In the genomic region with DNA sequence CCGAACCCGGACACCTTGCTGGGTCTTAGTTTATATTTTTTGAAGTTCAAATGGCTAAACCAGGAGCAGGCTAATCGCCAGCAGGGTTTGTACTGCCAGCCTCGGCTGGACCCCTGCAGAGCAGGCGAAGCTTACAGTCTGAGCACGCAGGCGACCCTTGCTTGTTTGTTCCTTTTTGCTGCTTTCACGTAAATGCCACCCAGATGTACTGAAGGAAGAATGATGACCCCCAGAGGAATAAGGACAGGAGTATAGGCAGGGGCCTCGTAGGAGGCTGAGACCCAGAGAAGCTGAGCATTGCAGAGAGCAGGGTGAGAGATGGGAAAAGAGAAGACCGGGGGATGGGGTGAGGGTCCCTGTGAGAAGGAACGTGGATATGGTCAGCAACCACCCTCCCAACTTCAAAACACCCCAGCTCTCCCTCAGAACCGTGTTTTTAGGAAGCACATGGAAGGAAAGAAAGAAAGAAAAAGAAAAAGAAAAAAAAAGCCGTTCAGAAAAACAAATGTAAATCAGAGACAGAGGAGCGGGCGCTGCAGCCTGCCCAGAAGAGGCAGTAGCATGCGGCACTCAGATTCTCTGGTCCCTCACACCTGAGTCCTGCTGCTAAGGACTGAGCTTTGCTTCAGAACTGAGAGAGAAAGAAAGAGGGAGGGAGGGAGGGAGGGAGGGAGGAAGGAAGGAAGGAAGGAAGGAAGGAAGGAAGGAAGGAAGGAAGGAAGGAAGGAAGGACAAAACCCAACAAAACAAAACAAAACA, we compare ENCODE assay signal across 8 mouse cellular contexts. TPM values are rescaled to one million over a fixed set of nuclear protein-coding genes. Genes with fewer than 3 reads are reported as not detected.
DNase-seq lines count a peak whose midpoint lies in the region; ATAC-seq and TF ChIP-seq lines count a peak whose summit lies in the region.

No protein-coding gene starts in this region.

- peak overlapping the region; percentile 49 for H3K4me3 ChIP-seq in kidney, embryonic 15.5 days (replicated peaks)
- H3K4me3 ChIP-seq in hindbrain, embryonic 12.5 days, result peak overlapping the region; percentile 41
- peak overlapping the region; percentile 36 for H3K4me3 ChIP-seq in midbrain, embryonic 14.5 days (replicated peaks; ENCODE audit: low read depth, low read length)

- peaks cover 29% of the 10 kb centered on the region for H3K27me3 ChIP-seq in kidney, embryonic 15.5 days
- peaks cover 15% of the 10 kb centered on the region for H3K27me3 ChIP-seq in hindbrain, embryonic 12.5 days
- peaks cover 6% of the 10 kb centered on the region; the same call in 1 of the 2 replicates for H3K27me3 ChIP-seq in midbrain, embryonic 14.5 days (ENCODE audit: control insufficient read depth, insufficient read depth, low read length)

- no peak overlapping the region for H3K27ac ChIP-seq in kidney, embryonic 15.5 days
- peak overlapping the region; percentile 23; the same call in 1 of the 2 replicates for H3K27ac ChIP-seq in hindbrain, embryonic 12.5 days
- peak overlapping the region; percentile 32; the same call in 1 of the 2 replicates for H3K27ac ChIP-seq in midbrain, embryonic 14.5 days (replicated peaks; ENCODE audit: low read depth, low read length)

- TF ChIP-seq POLR2A in brain, embryonic 14.5 days (IDR thresholded peaks at IDR 0.05; ENCODE audit: borderline replicate concordance, extremely low read depth, insufficient read depth, insufficient read length, poor library complexity, severe bottlenecking), result no peak

- no peak for DNase-seq in kidney, adult 8-10 months
- DNase-seq in brain, embryonic 14.5 days (ENCODE audit: low read depth), result peak; percentile 61
- DNase-seq in midbrain, embryonic 14.5 days, result peak; percentile 65
- no peak for DNase-seq in layer of hippocampus, postnatal 10 days (ENCODE audit: low spot score in 2 of 2)
- no peak for DNase-seq in frontal cortex, postnatal 25 days (ENCODE audit: low spot score in 2 of 2)
- DNase-seq in adrenal gland, adult 8-10 months, result no peak

- H3K9me3 ChIP-seq in kidney, embryonic 15.5 days (replicated peaks), result no peaks in the 10 kb centered on the region
- no peaks in the 10 kb centered on the region for H3K9me3 ChIP-seq in hindbrain, embryonic 12.5 days (replicated peaks)
- no peaks in the 10 kb centered on the region for H3K9me3 ChIP-seq in midbrain, embryonic 14.5 days (ENCODE audit: control insufficient read depth, low read length)

- no peaks in the 10 kb centered on the region for H3K36me3 ChIP-seq in kidney, embryonic 15.5 days
- no peaks in the 10 kb centered on the region for H3K36me3 ChIP-seq in hindbrain, embryonic 12.5 days
- H3K36me3 ChIP-seq in midbrain, embryonic 14.5 days (ENCODE audit: control insufficient read depth, insufficient read depth, low read length), result no peaks in the 10 kb centered on the region

- peak overlapping the region; percentile 53 for H3K9ac ChIP-seq in kidney, embryonic 15.5 days
- peak overlapping the region; percentile 63 for H3K9ac ChIP-seq in hindbrain, embryonic 12.5 days
- peak overlapping the region; percentile 51; the same call in 1 of the 2 replicates for H3K9ac ChIP-seq in midbrain, embryonic 14.5 days (replicated peaks; ENCODE audit: low read length)

- H3K4me1 ChIP-seq in kidney, embryonic 15.5 days, result peaks cover 21% of the 10 kb centered on the region
- H3K4me1 ChIP-seq in hindbrain, embryonic 12.5 days, result peaks cover 18% of the 10 kb centered on the region
- H3K4me1 ChIP-seq in midbrain, embryonic 14.5 days (ENCODE audit: control insufficient read depth, insufficient read depth, low read length), result peaks cover 16% of the 10 kb centered on the region; the same call in 1 of the 2 replicates

- 2% methylated on average over 16 of the region's 16 CpGs for WGBS in kidney, embryonic 15.5 days
- WGBS in hindbrain, embryonic 12.5 days, result 1% methylated on average over 16 of the region's 16 CpGs
- under 1% methylated on average over 16 of the region's 16 CpGs for WGBS in midbrain, embryonic 14.5 days

- peak; percentile 57 for ATAC-seq in kidney, embryonic 15.5 days (replicated peaks; ENCODE audit: low FRiP score)
- peak; percentile 71 for ATAC-seq in hindbrain, embryonic 12.5 days (ENCODE audit: low FRiP score)
- peak; percentile 66 for ATAC-seq in midbrain, embryonic 14.5 days (ENCODE audit: low FRiP score, low TSS enrichment)

- TF ChIP-seq CTCF in brain, embryonic 14.5 days (IDR thresholded peaks at IDR 0.05; ENCODE audit: borderline replicate concordance, extremely low read depth, insufficient read depth, insufficient read length), result no peak

- H3K4me2 ChIP-seq in kidney, embryonic 15.5 days, result peak overlapping the region; percentile 97
- H3K4me2 ChIP-seq in hindbrain, embryonic 12.5 days (replicated peaks), result peak overlapping the region; percentile 86
- peak overlapping the region; percentile 96 for H3K4me2 ChIP-seq in midbrain, embryonic 14.5 days (ENCODE audit: low read length)

RNA-seq across cellular contexts. Expression of a gene that starts 31.1 kb away (rescaled TPM):
- not detected in 2 replicates for polyA plus RNA-seq in kidney, embryonic 15.5 days (2015; fragmentation: Nextera tagmentation; extraction: Ambion mirVana)
- 0.01 TPM in 2 replicates for polyA plus RNA-seq in brain, embryonic 14.5 days (2012; rRNA removed)
- 0.03 TPM in 1 of 2 replicates, not detected in the other for polyA plus RNA-seq in hindbrain, embryonic 12.5 days (2016; fragmentation: Nextera tagmentation; extraction: Ambion mirVana)
- not detected in 2 replicates for polyA plus RNA-seq in midbrain, embryonic 14.5 days (2014; fragmentation: Nextera tagmentation; extraction: Ambion mirVana)
- total RNA-seq in layer of hippocampus, postnatal 10 days (2021), result 1 to 10 TPM; 3.8 TPM
- under 1 TPM; 0.07 to 0.27 (median 0.14) TPM for total RNA-seq in adrenal gland, adult 8-10 months (2022)

Comparison
In these comparisons a context has a peak if more than half of its experiments do, and no peak if none do; other contexts are left out.
1. DNase-seq: peak in brain, embryonic 14.5 days (single experiment) and midbrain, embryonic 14.5 days (single experiment); none in kidney, adult 8-10 months (0 of 2), layer of hippocampus, postnatal 10 days (0 of 2), frontal cortex, postnatal 25 days (0 of 2) and adrenal gland, adult 8-10 months (single experiment).
2. Peak in every context shown above with its lines, with median percentiles within 50 percentile points of each other: ATAC-seq, H3K4me2 ChIP-seq, H3K4me3 ChIP-seq and H3K9ac ChIP-seq.